Mouse (Mus musculus): ENCODE measurements around the gene Rbp3. TPM values are rescaled to one million over a fixed set of nuclear protein-coding genes. Genes with fewer than 3 reads are reported as not detected.

Gene Rbp3
- total and polyA plus RNA-seq, 3 experiments, result not detected

DNA sequence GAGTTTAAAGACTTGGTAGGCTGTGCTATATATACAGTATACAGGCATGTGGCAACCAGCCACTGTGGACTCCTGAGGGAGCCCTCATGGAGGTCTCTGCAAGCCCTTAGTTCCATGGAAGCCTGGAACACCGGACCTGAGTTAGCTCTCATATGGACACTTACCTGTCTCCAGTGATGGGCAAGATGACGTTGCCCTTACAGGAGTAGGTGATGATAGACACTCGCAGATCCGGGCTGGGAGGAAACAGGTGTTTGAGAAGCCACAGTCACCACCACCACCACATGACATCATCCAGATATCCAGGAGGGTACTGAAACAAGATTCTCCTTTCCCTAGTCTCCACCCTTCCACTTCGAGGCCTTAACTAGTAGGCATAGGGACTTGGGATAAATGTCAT lies 48.6 kb downstream of the Rbp3 start:
- no peak for DNase-seq (ENCODE audit: low read depth, low spot score)
- Histone ChIP-seq H3K4me3 (ENCODE audit: control insufficient read depth in 1 of 2, insufficient read depth in 1 of 2, low read depth in 2 of 2, low read length in 2 of 2) (no peak overlapping the region), H3K36me3 (ENCODE audit: control insufficient read depth in 1 of 2, insufficient read depth in 2 of 2, low read length in 2 of 2) (no peaks in the 10 kb centered on the region), H3K9ac (ENCODE audit: control insufficient read depth, low read depth, low read length, poor library complexity, severe bottlenecking) (no peak overlapping the region), H3K4me1 (ENCODE audit: control insufficient read depth in 1 of 2, insufficient read depth in 2 of 2, low read length in 2 of 2) (no peaks in the 10 kb centered on the region), H3K79me2 (ENCODE audit: control insufficient read depth, insufficient read depth, low read length, poor library complexity) (no peaks in the 10 kb centered on the region), H3K27me3 (ENCODE audit: control insufficient read depth in 1 of 2, insufficient read depth in 2 of 2, low read length in 2 of 2) (no peaks in the 10 kb centered on the region), H3K9me3 (replicated peaks; ENCODE audit: insufficient read depth, low read length) (no peaks in the 10 kb centered on the region), H3K27ac (ENCODE audit: control insufficient read depth, low read depth, low read length) (no peak overlapping the region)
- no peak for TF ChIP-seq TCF12 (IDR thresholded peaks at IDR 0.05; ENCODE audit: low read depth, low read length)
- no peak for TF ChIP-seq MYC (IDR thresholded peaks at IDR 0.05; ENCODE audit: low read depth, low read length)
- TF ChIP-seq USF2 (IDR thresholded peaks at IDR 0.05; ENCODE audit: borderline replicate concordance in 1 of 2, insufficient read depth in 1 of 2, low read depth in 1 of 2, low read length in 2 of 2), result no peak
- no peak for TF ChIP-seq ETS1 (IDR thresholded peaks at IDR 0.05; ENCODE audit: low read depth, low read length)
- TF ChIP-seq EP300 (IDR thresholded peaks at IDR 0.05; ENCODE audit: low read depth in 1 of 2, low read length in 2 of 2), result no peak
- no peak for TF ChIP-seq MEF2A (IDR thresholded peaks at IDR 0.05; ENCODE audit: extremely low read depth, insufficient replicate concordance, low read depth, low read length, poor library complexity, severe bottlenecking)
- no peak for TF ChIP-seq CHD1 (IDR thresholded peaks at IDR 0.05; ENCODE audit: low read depth, low read length)
- TF ChIP-seq SIN3A (IDR thresholded peaks at IDR 0.05; ENCODE audit: low read length), result no peak
- no peak for TF ChIP-seq HCFC1 (IDR thresholded peaks at IDR 0.05; ENCODE audit: low read depth, low read length)

Other genes starting within 250 kb of the Rbp3 start
- gene Gdf10, start 30.4 kb upstream of the Rbp3 start, total RNA-seq (2012; rRNA removed), result not detected in 2 replicates
- not detected for gene Gdf10, start 30.4 kb upstream of the Rbp3 start, polyA plus RNA-seq (2012; ENCODE audit: insufficient read depth in 1 of 2, insufficient read length in 2 of 2, low read depth in 1 of 2, low replicate concordance in 2 of 2, missing spikeins in 1 of 2)
- gene Gdf2, start 13.0 kb upstream of the Rbp3 start, total RNA-seq (2012; rRNA removed), result not detected in 2 replicates
- not detected for gene Gdf2, start 13.0 kb upstream of the Rbp3 start, polyA plus RNA-seq (2012; ENCODE audit: insufficient read depth in 1 of 2, insufficient read length in 2 of 2, low read depth in 1 of 2, low replicate concordance in 2 of 2, missing spikeins in 1 of 2)
- not detected in 2 replicates for gene Zfp488, start 24.8 kb downstream of the Rbp3 start, total RNA-seq (2012; rRNA removed)
- not detected for gene Zfp488, start 24.8 kb downstream of the Rbp3 start, polyA plus RNA-seq (2012; ENCODE audit: insufficient read depth in 1 of 2, insufficient read length in 2 of 2, low read depth in 1 of 2, low replicate concordance in 2 of 2, missing spikeins in 1 of 2)
- not detected in 2 replicates for gene Gm30083, start 61.2 kb downstream of the Rbp3 start, total RNA-seq (2012; rRNA removed)
- not detected for gene Gm30083, start 61.2 kb downstream of the Rbp3 start, polyA plus RNA-seq (2012; ENCODE audit: insufficient read depth in 1 of 2, insufficient read length in 2 of 2, low read depth in 1 of 2, low replicate concordance in 2 of 2, missing spikeins in 1 of 2)
- not detected in 2 replicates for gene Gm5460, start 62.8 kb downstream of the Rbp3 start, total RNA-seq (2012; rRNA removed)
- not detected for gene Gm5460, start 62.8 kb downstream of the Rbp3 start, polyA plus RNA-seq (2012; ENCODE audit: insufficient read depth in 1 of 2, insufficient read length in 2 of 2, low read depth in 1 of 2, low replicate concordance in 2 of 2, missing spikeins in 1 of 2)
- not detected in 2 replicates for gene Antxrl, start 98.7 kb downstream of the Rbp3 start, total RNA-seq (2012; rRNA removed)
- gene Antxrl, start 98.7 kb downstream of the Rbp3 start, polyA plus RNA-seq (2012; ENCODE audit: insufficient read depth in 1 of 2, insufficient read length in 2 of 2, low read depth in 1 of 2, low replicate concordance in 2 of 2, missing spikeins in 1 of 2), result not detected
- not detected in 2 replicates for gene Anxa8, start 132.0 kb downstream of the Rbp3 start, total RNA-seq (2012; rRNA removed)
- gene Anxa8, start 132.0 kb downstream of the Rbp3 start, polyA plus RNA-seq (2012; ENCODE audit: insufficient read depth in 1 of 2, insufficient read length in 2 of 2, low read depth in 1 of 2, low replicate concordance in 2 of 2, missing spikeins in 1 of 2), result not detected
- gene A630023A22Rik, start 148.8 kb downstream of the Rbp3 start, total RNA-seq (2012; rRNA removed), result not detected in 2 replicates
- not detected for gene A630023A22Rik, start 148.8 kb downstream of the Rbp3 start, polyA plus RNA-seq (2012; ENCODE audit: insufficient read depth in 1 of 2, insufficient read length in 2 of 2, low read depth in 1 of 2, low replicate concordance in 2 of 2, missing spikeins in 1 of 2)
- not detected in 2 replicates for gene Npy4r, start 198.5 kb downstream of the Rbp3 start, total RNA-seq (2012; rRNA removed)
- gene Npy4r, start 198.5 kb downstream of the Rbp3 start, polyA plus RNA-seq (2012; ENCODE audit: insufficient read depth in 1 of 2, insufficient read length in 2 of 2, low read depth in 1 of 2, low replicate concordance in 2 of 2, missing spikeins in 1 of 2), result not detected
- under 0.01 and 0.03 TPM in 2 replicates for gene Gprin2, start 247.7 kb downstream of the Rbp3 start, total RNA-seq (2012; rRNA removed)
- under 1 TPM in 1 of 2 experiments, not detected in 1; 0.01 TPM for gene Gprin2, start 247.7 kb downstream of the Rbp3 start, polyA plus RNA-seq (2012; ENCODE audit: insufficient read depth in 1 of 2, insufficient read length in 2 of 2, low read depth in 1 of 2, low replicate concordance in 2 of 2, missing spikeins in 1 of 2)